Mouse (Mus musculus) heart, embryonic 12.5 days (tissue): Measurements from ENCODE around the gene Rprd1b. TPM values are rescaled to one million over a fixed set of nuclear protein-coding genes. Genes with fewer than 3 reads are reported as not detected.

Source experiments
- ATAC-seq: fragments of 200-750 bp; cut with Nextera tagmentation; 2 replicates; pipeline ENCODE4 v1.8.0; 2017; ENCODE audit warnings: moderate TSS enrichment, moderate library complexity; ENCODE audit not compliant: insufficient number of reproducible peaks, low FRiP score
- H3K27ac ChIP-seq: fragments of 300-500 bp; sonication (generic); 2 replicates; pipeline ENCODE4 v1.5.1; 2016; ENCODE audit warnings: mild to moderate bottlenecking, moderate library complexity; ENCODE audit not compliant: poor library complexity, severe bottlenecking
- H3K27me3 ChIP-seq: fragments of 300-500 bp; sonication (generic); replicated peaks from 2 replicates; pipeline ENCODE4 v1.6.1; 2016; ENCODE audit warnings: mild to moderate bottlenecking, moderate library complexity
- H3K36me3 ChIP-seq: fragments of 300-500 bp; sonication (generic); 2 replicates; pipeline ENCODE4 v1.6.1; 2016; ENCODE audit warnings: mild to moderate bottlenecking, moderate library complexity
- H3K4me1 ChIP-seq: fragments of 300-500 bp; sonication (generic); replicated peaks from 2 replicates; pipeline ENCODE4 v1.6.1; 2016; ENCODE audit warnings: mild to moderate bottlenecking
- H3K4me2 ChIP-seq: fragments of 300-500 bp; sonication (generic); 2 replicates; pipeline ENCODE4 v1.6.1; 2016; ENCODE audit warnings: mild to moderate bottlenecking, moderate library complexity
- H3K4me3 ChIP-seq: fragments of 300-500 bp; sonication (generic); 2 replicates; pipeline ENCODE4 v1.5.1; 2016; ENCODE audit warnings: mild to moderate bottlenecking
- H3K9ac ChIP-seq: fragments of 300-500 bp; sonication (generic); 2 replicates; pipeline ENCODE4 v1.6.1; 2016; ENCODE audit warnings: mild to moderate bottlenecking, moderate library complexity
- H3K9me3 ChIP-seq: fragments of 300-500 bp; sonication (generic); replicated peaks from 2 replicates; pipeline ENCODE4 v1.6.1; 2016; ENCODE audit warnings: mild to moderate bottlenecking, moderate library complexity
- WGBS: fragments of 180-500 bp; shearing (Covaris S2); methylation state at CpG from one replicate; pipeline ENCODE4 v1.1.7; 2016; 5-methylcytosine and 5-hydroxymethylcytosine counted together
- polyA plus RNA-seq: library from polyadenylated mRNA; unstranded; fragments of >200 nt; fragmentation: Nextera tagmentation; extraction: Ambion mirVana; gene quantifications from 2 replicates; pipeline ENCODE4 v1.2.1, GENCODE M21; 2016

Rprd1b gene
- polyA plus RNA-seq, 1 experiment from 2014 or later = 32.4 TPM

- H3K4me3 ChIP-seq = no peak overlapping the region
- H3K9me3 ChIP-seq = no peaks in the 10 kb centered on the region
- no peaks in the 10 kb centered on the region for H3K27me3 ChIP-seq
- no peak overlapping the region for H3K27ac ChIP-seq
- WGBS = 85% methylated on average over 7 of the region's 7 CpGs
- H3K36me3 ChIP-seq = peaks cover 38% of the 10 kb centered on the region
- H3K4me2 ChIP-seq = no peak overlapping the region
- no peak for ATAC-seq
- no peaks in the 10 kb centered on the region for H3K4me1 ChIP-seq
- no peak overlapping the region for H3K9ac ChIP-seq
Measured at GRCm38 (mm10) chr2:158078971-158079370, 50.7 kb downstream of the Rprd1b start.

DNA sequence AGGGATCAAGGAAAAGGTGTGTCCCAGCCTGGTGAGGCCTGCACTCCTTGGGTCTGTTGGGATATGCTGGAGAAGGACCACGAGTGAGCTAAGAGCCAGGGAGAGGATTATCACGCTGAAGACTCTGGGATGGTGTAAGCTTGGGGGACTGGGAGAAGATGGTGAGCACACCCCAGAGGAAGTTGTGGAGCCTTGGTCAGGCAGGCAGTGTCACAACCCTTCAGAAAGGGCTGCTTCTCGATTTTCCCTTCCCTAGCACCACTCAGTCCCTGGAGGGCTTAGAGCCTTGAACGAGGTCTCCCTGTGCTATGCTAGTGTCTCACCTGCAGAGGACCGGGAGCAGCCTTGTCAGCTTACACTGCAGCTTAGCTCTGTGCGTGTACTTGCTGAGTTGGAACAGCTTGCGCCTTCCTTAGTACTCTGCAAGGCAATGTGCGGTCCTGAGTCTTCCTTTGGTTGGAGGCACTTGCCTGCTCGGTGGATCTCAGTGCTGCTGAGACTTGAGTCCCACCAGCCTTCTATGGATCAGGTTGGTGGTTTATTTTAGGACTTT, 51.6 kb downstream of the Rprd1b start:
- Histone ChIP-seq H3K27me3 (no peaks in the 10 kb centered on the region), H3K36me3 (peaks cover 29% of the 10 kb centered on the region), H3K4me3 (no peak overlapping the region), H3K4me1 (no peaks in the 10 kb centered on the region), H3K9me3 (no peaks in the 10 kb centered on the region), H3K27ac (no peak overlapping the region), H3K4me2 (no peak overlapping the region), H3K9ac (no peak overlapping the region)
- 61% methylated on average over 9 of the region's 9 CpGs for WGBS
- no peak for ATAC-seq

GRCm38 (mm10) chr2:158080622-158081241, 52.4 kb downstream of the Rprd1b start:
- 84% methylated on average over 9 of the region's 9 CpGs for WGBS
- Histone ChIP-seq H3K4me1 (no peaks in the 10 kb centered on the region), H3K27me3 (no peaks in the 10 kb centered on the region), H3K9me3 (no peaks in the 10 kb centered on the region), H3K36me3 (peaks cover 21% of the 10 kb centered on the region), H3K27ac (no peak overlapping the region), H3K9ac (no peak overlapping the region), H3K4me3 (no peak overlapping the region), H3K4me2 (no peak overlapping the region)
- ATAC-seq = no peak

GRCm38 (mm10) chr2:158084486-158084885, 56.2 kb downstream of the Rprd1b start:
- no peak overlapping the region for H3K4me2 ChIP-seq
- no peak overlapping the region for H3K27ac ChIP-seq
- no peaks in the 10 kb centered on the region for H3K4me1 ChIP-seq
- H3K4me3 ChIP-seq = no peak overlapping the region
- no peak overlapping the region for H3K9ac ChIP-seq
- no peaks in the 10 kb centered on the region for H3K9me3 ChIP-seq
- no peaks in the 10 kb centered on the region for H3K36me3 ChIP-seq
- WGBS = 73% methylated on average over 8 of the region's 8 CpGs
- H3K27me3 ChIP-seq = no peaks in the 10 kb centered on the region
- ATAC-seq = no peak

DNA sequence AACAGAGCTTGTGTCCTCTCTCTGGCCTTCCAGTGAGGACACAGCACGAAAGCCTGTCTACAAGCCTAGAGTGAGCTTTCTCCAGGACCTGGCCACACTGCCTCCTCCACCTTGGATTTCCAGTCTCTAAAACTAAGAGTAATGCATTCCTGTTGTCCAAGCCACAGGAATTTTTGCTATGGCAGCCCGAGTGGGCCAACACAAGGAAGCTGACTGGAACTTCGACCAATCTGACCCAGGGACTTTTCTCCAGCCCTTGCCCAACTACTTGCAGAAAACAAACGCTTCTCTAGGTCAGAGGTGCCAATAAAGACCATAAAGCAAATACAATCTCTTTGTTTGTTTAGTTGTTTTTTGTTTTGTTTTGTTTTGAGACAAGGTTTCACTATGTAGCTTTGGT, 61.8 kb downstream of the Rprd1b start:
- 84% methylated on average over 4 of the region's 4 CpGs for WGBS
- H3K9ac ChIP-seq = no peak overlapping the region
- peaks cover 20% of the 10 kb centered on the region for H3K4me1 ChIP-seq
- H3K36me3 ChIP-seq = no peaks in the 10 kb centered on the region
- no peak overlapping the region for H3K4me3 ChIP-seq
- H3K9me3 ChIP-seq = no peaks in the 10 kb centered on the region
- no peak for ATAC-seq
- no peaks in the 10 kb centered on the region for H3K27me3 ChIP-seq
- H3K4me2 ChIP-seq = no peak overlapping the region
- no peak overlapping the region for H3K27ac ChIP-seq

GRCm38 (mm10) chr2:158093345-158093744, 65.0 kb downstream of the Rprd1b start:
- Histone ChIP-seq H3K4me1 (peaks cover 26% of the 10 kb centered on the region), H3K27me3 (no peaks in the 10 kb centered on the region), H3K9me3 (no peaks in the 10 kb centered on the region), H3K36me3 (no peaks in the 10 kb centered on the region), H3K4me2 (no peak overlapping the region), H3K9ac (no peak overlapping the region), H3K4me3 (no peak overlapping the region), H3K27ac (no peak overlapping the region)
- ATAC-seq = no peak
- WGBS = 65% methylated on average over 5 of the region's 5 CpGs

GRCm38 (mm10) chr2:158094300-158094699, 66.0 kb downstream of the Rprd1b start:
- H3K27ac ChIP-seq = 0 out of 2 replicates have a peak overlapping the region, but pooled peaks have one; percentile 3
- no peaks in the 10 kb centered on the region for H3K36me3 ChIP-seq
- no peak for ATAC-seq
- H3K4me2 ChIP-seq = no peak overlapping the region
- H3K4me1 ChIP-seq = peaks cover 26% of the 10 kb centered on the region
- 74% methylated on average over 7 of the region's 7 CpGs for WGBS
- H3K27me3 ChIP-seq = no peaks in the 10 kb centered on the region
- no peak overlapping the region for H3K4me3 ChIP-seq
- no peak overlapping the region for H3K9ac ChIP-seq
- H3K9me3 ChIP-seq = no peaks in the 10 kb centered on the region

GRCm38 (mm10) chr2:158094846-158095245, 66.5 kb downstream of the Rprd1b start:
- H3K27ac ChIP-seq = no peak overlapping the region
- no peak for ATAC-seq
- H3K4me2 ChIP-seq = no peak overlapping the region
- H3K36me3 ChIP-seq = no peaks in the 10 kb centered on the region
- no peaks in the 10 kb centered on the region for H3K9me3 ChIP-seq
- peaks cover 26% of the 10 kb centered on the region for H3K4me1 ChIP-seq
- H3K27me3 ChIP-seq = no peaks in the 10 kb centered on the region
- WGBS = 74% methylated on average over 5 of the region's 5 CpGs
- H3K9ac ChIP-seq = no peak overlapping the region
- H3K4me3 ChIP-seq = no peak overlapping the region

DNA sequence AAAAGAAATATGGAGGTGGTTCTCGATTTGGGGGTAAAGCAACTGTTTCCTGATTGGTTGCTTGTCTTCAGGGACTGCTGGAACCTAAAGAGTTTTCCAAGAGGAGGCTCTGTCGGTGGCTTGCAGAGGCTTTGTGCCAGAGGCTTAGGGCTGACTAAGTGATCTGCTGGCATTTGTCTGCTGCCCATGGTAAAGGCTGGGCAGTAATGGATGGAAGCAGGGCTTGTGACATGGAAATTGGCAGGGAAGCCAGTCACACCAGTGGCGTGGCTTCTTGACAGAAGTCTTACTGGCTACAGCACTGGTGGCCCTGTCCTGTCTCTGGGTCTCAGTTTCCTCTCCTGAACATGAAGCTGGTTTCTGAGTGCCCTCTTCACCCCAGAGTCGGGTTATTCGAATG, 68.8 kb downstream of the Rprd1b start:
- peaks cover 26% of the 10 kb centered on the region for H3K4me1 ChIP-seq
- WGBS = 87% methylated on average over 5 of the region's 5 CpGs
- ATAC-seq = no peak
- no peaks in the 10 kb centered on the region for H3K27me3 ChIP-seq
- no peak overlapping the region for H3K27ac ChIP-seq
- no peak overlapping the region for H3K4me3 ChIP-seq
- H3K9ac ChIP-seq = no peak overlapping the region
- H3K4me2 ChIP-seq = no peak overlapping the region
- no peaks in the 10 kb centered on the region for H3K36me3 ChIP-seq
- H3K9me3 ChIP-seq = no peaks in the 10 kb centered on the region

DNA sequence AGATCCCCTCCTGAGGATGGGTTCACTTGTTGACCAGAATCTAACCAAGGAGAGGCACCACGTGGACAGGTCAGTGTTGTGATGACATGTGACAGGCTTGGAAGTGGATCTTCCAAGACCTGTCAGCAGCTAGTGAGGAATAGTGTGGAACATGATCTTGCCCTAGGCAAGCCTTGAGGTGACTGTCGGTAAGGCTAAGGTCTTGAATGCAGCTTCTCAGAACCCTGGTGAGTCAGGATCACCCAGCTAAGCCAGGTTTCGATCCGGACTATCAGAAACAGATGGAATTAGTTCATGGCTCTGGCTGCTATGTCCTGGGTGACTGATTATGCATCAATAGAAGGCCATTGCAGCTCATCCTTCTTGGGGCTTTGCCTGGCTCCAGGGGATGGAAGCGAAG, 70.4 kb downstream of the Rprd1b start:
- H3K27me3 ChIP-seq = no peaks in the 10 kb centered on the region
- H3K27ac ChIP-seq = no peak overlapping the region
- no peaks in the 10 kb centered on the region for H3K9me3 ChIP-seq
- H3K4me3 ChIP-seq = no peak overlapping the region
- 78% methylated on average over 5 of the region's 5 CpGs for WGBS
- no peaks in the 10 kb centered on the region for H3K36me3 ChIP-seq
- no peak for ATAC-seq
- no peak overlapping the region for H3K4me2 ChIP-seq
- H3K4me1 ChIP-seq = peaks cover 19% of the 10 kb centered on the region
- no peak overlapping the region for H3K9ac ChIP-seq

DNA sequence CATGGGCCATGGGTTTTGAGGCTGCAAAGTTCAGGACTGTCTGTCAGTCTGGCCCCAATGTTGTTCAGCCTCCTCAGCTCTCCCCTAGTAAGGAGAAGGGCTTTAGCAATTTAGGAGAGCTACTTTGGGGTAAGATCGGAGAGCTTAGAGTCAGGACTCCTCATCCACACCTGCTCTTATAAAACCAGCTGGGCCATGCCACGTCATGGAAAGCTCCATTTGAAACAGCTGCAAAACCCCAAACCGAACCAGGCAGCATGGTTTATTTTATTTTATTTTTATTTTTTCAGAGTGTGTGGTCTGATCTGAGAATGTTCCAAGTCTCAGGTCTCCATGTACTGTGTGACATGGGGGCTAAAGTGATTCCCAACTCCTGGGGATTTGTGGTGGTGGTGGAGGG, 71.2 kb downstream of the Rprd1b start:
- 0 out of 2 replicates have a peak, but pooled peaks cover 11% of the 10 kb centered on the region for H3K4me1 ChIP-seq
- no peak overlapping the region for H3K9ac ChIP-seq
- H3K36me3 ChIP-seq = no peaks in the 10 kb centered on the region
- ATAC-seq = no peak
- no peak overlapping the region for H3K4me3 ChIP-seq
- WGBS = 82% methylated on average over 3 of the region's 3 CpGs
- no peak overlapping the region for H3K27ac ChIP-seq
- H3K9me3 ChIP-seq = no peaks in the 10 kb centered on the region
- H3K4me2 ChIP-seq = no peak overlapping the region
- no peaks in the 10 kb centered on the region for H3K27me3 ChIP-seq

GRCm38 (mm10) chr2:158101768-158102167, 73.5 kb downstream of the Rprd1b start:
- Histone ChIP-seq H3K27ac (no peak overlapping the region), H3K4me2 (no peak overlapping the region), H3K9ac (no peak overlapping the region), H3K4me3 (no peak overlapping the region), H3K27me3 (no peaks in the 10 kb centered on the region), H3K9me3 (no peaks in the 10 kb centered on the region), H3K4me1 (peaks cover 2% of the 10 kb centered on the region), H3K36me3 (no peaks in the 10 kb centered on the region)
- 70% methylated on average over 5 of the region's 5 CpGs for WGBS
- ATAC-seq = no peak
